Mouse (Mus musculus): ENCODE measurements around the gene Zfp827. TPM values are rescaled to one million over a fixed set of nuclear protein-coding genes. Genes with fewer than 3 reads are reported as not detected.
"Not testable (repeated sequence)": the region's sequence is repeated elsewhere in the genome, so short reads cannot be mapped to it uniquely, and the experiment has no call there.

Zfp827 gene
- polyA plus RNA-seq, 1 experiment from 2014 or later, result 5.2 TPM

DNA sequence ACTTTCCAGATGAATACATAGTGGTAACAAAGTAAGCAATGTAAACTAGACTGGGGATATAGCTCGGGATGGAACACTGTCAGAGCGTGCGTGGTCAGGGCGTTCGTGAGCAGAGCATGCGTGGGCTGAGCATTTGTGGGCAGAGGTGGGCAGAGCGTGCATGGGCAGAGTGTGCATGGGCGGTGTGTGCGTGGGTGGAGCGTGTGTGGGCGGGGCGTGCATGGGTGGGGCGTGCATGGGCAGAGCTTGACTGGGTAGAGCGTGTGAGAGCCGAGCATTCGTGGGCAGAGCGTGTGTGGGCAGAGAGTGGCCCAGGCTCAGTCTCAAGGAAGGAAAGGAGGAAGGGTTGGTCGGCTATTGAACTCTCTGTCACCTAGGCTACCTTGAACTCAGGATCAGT, 84.2 kb downstream of the Zfp827 start:
- ATAC-seq (replicated peaks; ENCODE audit: extremely low read depth, insufficient read depth, low FRiP score), result no peak
- Histone ChIP-seq H3K9me3 (replicated peaks; ENCODE audit: control insufficient read depth, low read length) (no peaks in the 10 kb centered on the region), H3K4me1 (ENCODE audit: control insufficient read depth, insufficient read depth, low read length) (peaks cover 2% of the 10 kb centered on the region), H3K36me3 (ENCODE audit: control insufficient read depth, insufficient read depth) (no peaks in the 10 kb centered on the region), H3K27me3 (ENCODE audit: control insufficient read depth, insufficient read depth, low read length) (no peaks in the 10 kb centered on the region), H3K4me3 (ENCODE audit: low read length) (no peak overlapping the region), H3K4me2 (ENCODE audit: low read depth, low read length) (no peak overlapping the region), H3K27ac (ENCODE audit: low read length) (no peak overlapping the region), H3K9ac (ENCODE audit: low read length) (no peak overlapping the region)
- 93% methylated on average over 18 of the region's 18 CpGs for WGBS

DNA sequence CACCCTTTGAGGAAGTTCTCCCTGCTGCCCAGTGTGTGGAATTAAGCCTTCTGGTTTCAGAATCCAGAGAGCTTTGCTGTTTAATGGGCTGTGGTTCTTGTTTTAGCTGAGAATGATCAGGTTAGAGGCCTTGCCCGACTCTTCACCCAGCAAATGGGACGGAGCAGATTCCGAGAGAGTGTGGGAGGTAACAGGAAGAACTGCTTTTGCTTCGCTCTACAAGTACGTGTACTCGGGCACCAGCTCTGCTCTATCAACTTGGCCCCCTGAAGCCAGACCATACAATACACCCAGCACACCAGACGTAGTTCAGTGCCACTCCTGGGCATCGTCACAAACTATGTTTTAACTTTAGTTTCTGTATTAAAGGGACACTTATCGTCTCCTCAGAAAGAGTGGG, 85.3 kb downstream of the Zfp827 start:
- Histone ChIP-seq H3K4me2 (ENCODE audit: low read depth, low read length) (no peak overlapping the region), H3K9ac (ENCODE audit: low read length) (no peak overlapping the region), H3K36me3 (ENCODE audit: control insufficient read depth, insufficient read depth) (peaks cover 5% of the 10 kb centered on the region), H3K9me3 (replicated peaks; ENCODE audit: control insufficient read depth, low read length) (no peaks in the 10 kb centered on the region), H3K4me1 (ENCODE audit: control insufficient read depth, insufficient read depth, low read length) (peaks cover 6% of the 10 kb centered on the region), H3K27ac (ENCODE audit: low read length) (no peak overlapping the region), H3K4me3 (ENCODE audit: low read length) (no peak overlapping the region), H3K27me3 (ENCODE audit: control insufficient read depth, insufficient read depth, low read length) (no peaks in the 10 kb centered on the region)
- WGBS, result 71% methylated on average over 9 of the region's 9 CpGs
- no peak for ATAC-seq (replicated peaks; ENCODE audit: extremely low read depth, insufficient read depth, low FRiP score)

DNA sequence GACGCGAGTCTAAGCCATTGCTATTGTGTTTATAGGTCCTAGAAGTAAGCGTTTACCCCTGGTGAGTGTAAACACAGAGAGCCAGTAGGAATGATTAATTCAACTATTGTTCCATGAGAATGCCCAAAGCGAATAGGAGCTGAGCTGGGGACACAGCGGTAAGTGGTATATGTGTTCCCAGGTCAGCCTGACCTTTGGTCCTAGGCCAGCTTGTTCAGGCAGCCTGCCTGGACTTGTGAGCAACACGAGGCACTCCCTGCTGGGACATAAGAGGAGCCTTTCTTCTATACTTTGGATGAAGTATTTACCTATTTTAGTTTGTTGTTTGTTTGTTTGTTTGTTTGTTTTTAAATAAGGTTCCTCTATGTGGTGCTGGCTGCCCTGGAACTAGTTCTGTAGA, 86.3 kb downstream of the Zfp827 start:
- Histone ChIP-seq H3K27ac (ENCODE audit: low read length) (no peak overlapping the region), H3K4me1 (ENCODE audit: control insufficient read depth, insufficient read depth, low read length) (peaks cover 6% of the 10 kb centered on the region), H3K27me3 (ENCODE audit: control insufficient read depth, insufficient read depth, low read length) (no peaks in the 10 kb centered on the region), H3K4me3 (ENCODE audit: low read length) (no peak overlapping the region), H3K4me2 (ENCODE audit: low read depth, low read length) (no peak overlapping the region), H3K9me3 (replicated peaks; ENCODE audit: control insufficient read depth, low read length) (no peaks in the 10 kb centered on the region), H3K9ac (ENCODE audit: low read length) (no peak overlapping the region), H3K36me3 (ENCODE audit: control insufficient read depth, insufficient read depth) (peaks cover 8% of the 10 kb centered on the region)
- no peak for ATAC-seq (replicated peaks; ENCODE audit: extremely low read depth, insufficient read depth, low FRiP score)
- WGBS, result 87% methylated on average over 6 of the region's 6 CpGs

DNA sequence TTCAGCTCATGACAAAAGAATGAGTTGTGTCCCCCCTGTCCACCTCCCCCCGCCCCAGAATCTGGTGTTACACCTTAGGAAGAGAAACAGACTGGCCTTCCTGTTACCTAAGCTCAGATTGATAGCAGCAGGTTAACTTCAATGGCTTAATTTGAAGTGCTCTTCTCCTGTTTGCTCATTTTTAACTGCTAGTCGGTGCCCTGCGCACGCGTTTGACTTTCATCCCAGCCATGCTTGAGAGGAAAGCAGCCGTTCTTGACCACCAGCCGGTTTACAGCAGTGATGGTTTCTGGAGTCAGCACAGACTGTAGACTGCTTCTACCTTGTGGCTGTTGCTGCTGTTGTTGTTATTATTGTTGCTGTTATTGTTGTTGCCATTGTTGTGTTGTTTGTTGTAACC, 88.2 kb downstream of the Zfp827 start:
- Histone ChIP-seq H3K4me3 (ENCODE audit: low read length) (no peak overlapping the region), H3K4me2 (ENCODE audit: low read depth, low read length) (no peak overlapping the region), H3K36me3 (ENCODE audit: control insufficient read depth, insufficient read depth) (peaks cover 11% of the 10 kb centered on the region), H3K9me3 (replicated peaks; ENCODE audit: control insufficient read depth, low read length) (no peaks in the 10 kb centered on the region), H3K9ac (ENCODE audit: low read length) (no peak overlapping the region), H3K27me3 (ENCODE audit: control insufficient read depth, insufficient read depth, low read length) (no peaks in the 10 kb centered on the region), H3K4me1 (ENCODE audit: control insufficient read depth, insufficient read depth, low read length) (peaks cover 6% of the 10 kb centered on the region), H3K27ac (ENCODE audit: low read length) (no peak overlapping the region)
- WGBS, result 78% methylated on average over 7 of the region's 7 CpGs
- ATAC-seq (replicated peaks; ENCODE audit: extremely low read depth, insufficient read depth, low FRiP score), result no peak

DNA sequence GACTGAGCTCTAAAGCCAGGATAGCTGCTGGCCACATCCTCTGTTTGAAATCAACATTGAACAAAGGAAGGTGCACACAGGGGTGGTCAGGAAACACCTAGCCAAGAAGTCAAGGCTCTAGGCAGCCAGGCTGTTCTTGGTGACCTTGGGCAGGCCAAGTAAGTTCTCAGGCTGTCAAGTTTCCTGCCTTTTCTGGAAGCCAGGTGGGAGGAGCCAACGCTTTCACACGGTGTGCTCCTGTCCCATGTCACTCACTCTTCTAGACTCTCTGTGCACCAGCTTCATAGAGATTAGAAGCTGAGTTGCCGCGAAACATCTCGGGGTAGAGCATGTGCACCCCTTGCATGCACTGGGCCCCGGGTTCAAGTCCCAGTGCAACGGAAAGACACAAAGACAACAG, 89.5 kb downstream of the Zfp827 start:
- no peak overlapping the region for H3K4me2 ChIP-seq (ENCODE audit: low read depth, low read length)

DNA sequence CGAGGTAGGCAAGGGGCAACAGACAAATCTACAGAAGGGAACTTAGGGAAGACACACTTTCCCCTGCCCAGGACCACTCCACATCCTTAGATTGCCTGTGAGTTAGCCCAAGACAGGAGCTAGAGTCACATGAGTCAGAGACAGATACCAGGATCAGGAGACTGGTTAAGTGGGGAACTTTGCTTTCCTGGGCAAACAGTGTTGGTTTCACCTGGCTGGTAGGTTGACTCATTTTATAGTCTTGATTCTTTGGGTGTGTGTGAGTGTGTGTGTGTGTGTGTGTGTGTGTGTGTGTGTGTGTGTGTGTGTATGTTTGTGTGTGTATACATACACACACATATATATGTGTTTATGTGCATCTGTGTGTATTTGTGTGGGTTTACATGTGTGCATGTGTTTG, 93.4 kb downstream of the Zfp827 start:
- no peaks in the 10 kb centered on the region for H3K9me3 ChIP-seq (replicated peaks; ENCODE audit: control insufficient read depth, low read length)
- no peak overlapping the region for H3K27ac ChIP-seq (ENCODE audit: low read length)
- H3K36me3 ChIP-seq (ENCODE audit: control insufficient read depth, insufficient read depth), result peaks cover 28% of the 10 kb centered on the region
- H3K27me3 ChIP-seq (ENCODE audit: control insufficient read depth, insufficient read depth, low read length), result no peaks in the 10 kb centered on the region
- no peak overlapping the region for H3K4me3 ChIP-seq (ENCODE audit: low read length)
- WGBS, result 91% methylated on average over 1 of the region's 1 CpGs
- ATAC-seq (replicated peaks; ENCODE audit: extremely low read depth, insufficient read depth, low FRiP score), result no peak
- peaks cover 10% of the 10 kb centered on the region for H3K4me1 ChIP-seq (ENCODE audit: control insufficient read depth, insufficient read depth, low read length)
- H3K9ac ChIP-seq (ENCODE audit: low read length), result no peak overlapping the region
- H3K4me2 ChIP-seq (ENCODE audit: low read depth, low read length), result no peak overlapping the region

More for the DNA sequence above, 89.5 kb downstream of the Zfp827 start:
- Histone ChIP-seq H3K9me3 (replicated peaks; ENCODE audit: control insufficient read depth, low read length) (no peaks in the 10 kb centered on the region), H3K36me3 (ENCODE audit: control insufficient read depth, insufficient read depth) (peaks cover 22% of the 10 kb centered on the region), H3K27ac (ENCODE audit: low read length) (no peak overlapping the region), H3K4me3 (ENCODE audit: low read length) (no peak overlapping the region), H3K27me3 (ENCODE audit: control insufficient read depth, insufficient read depth, low read length) (no peaks in the 10 kb centered on the region), H3K9ac (ENCODE audit: low read length) (no peak overlapping the region), H3K4me1 (ENCODE audit: control insufficient read depth, insufficient read depth, low read length) (peaks cover 6% of the 10 kb centered on the region)
- ATAC-seq (replicated peaks; ENCODE audit: extremely low read depth, insufficient read depth, low FRiP score), result 0 out of 2 replicates have a peak, but pooled peaks have one; percentile 23
- WGBS, result 59% methylated on average over 7 of the region's 7 CpGs

DNA sequence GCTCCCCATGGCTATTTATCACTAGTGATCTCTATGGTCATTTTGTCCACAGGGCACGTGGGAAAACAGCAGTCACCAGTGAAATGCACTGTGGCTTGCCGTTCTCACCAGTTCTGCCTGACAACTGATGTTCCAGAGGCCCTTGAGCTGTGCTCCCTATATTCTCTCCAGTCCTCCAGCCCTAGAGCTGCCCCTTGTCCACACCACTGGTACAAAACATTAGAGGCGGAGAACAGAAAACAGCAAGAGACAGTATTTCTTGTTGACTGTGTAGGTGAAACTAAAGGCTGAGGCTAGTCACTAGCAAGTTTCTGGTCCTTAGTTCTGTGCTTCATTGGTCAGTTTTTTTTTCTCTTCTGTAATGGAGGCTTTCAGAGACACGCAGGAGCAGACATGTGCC, 96.0 kb downstream of the Zfp827 start:
- Histone ChIP-seq H3K9ac (ENCODE audit: low read length) (no peak overlapping the region), H3K27ac (ENCODE audit: low read length) (no peak overlapping the region), H3K4me3 (ENCODE audit: low read length) (no peak overlapping the region), H3K27me3 (ENCODE audit: control insufficient read depth, insufficient read depth, low read length) (no peaks in the 10 kb centered on the region), H3K4me1 (ENCODE audit: control insufficient read depth, insufficient read depth, low read length) (peaks cover 4% of the 10 kb centered on the region; the same call in 1 of the 2 replicates), H3K9me3 (replicated peaks; ENCODE audit: control insufficient read depth, low read length) (no peaks in the 10 kb centered on the region), H3K4me2 (ENCODE audit: low read depth, low read length) (no peak overlapping the region), H3K36me3 (ENCODE audit: control insufficient read depth, insufficient read depth) (peaks cover 23% of the 10 kb centered on the region)
- no peak for ATAC-seq (replicated peaks; ENCODE audit: extremely low read depth, insufficient read depth, low FRiP score)
- WGBS, result 85% methylated on average over 4 of the region's 4 CpGs

DNA sequence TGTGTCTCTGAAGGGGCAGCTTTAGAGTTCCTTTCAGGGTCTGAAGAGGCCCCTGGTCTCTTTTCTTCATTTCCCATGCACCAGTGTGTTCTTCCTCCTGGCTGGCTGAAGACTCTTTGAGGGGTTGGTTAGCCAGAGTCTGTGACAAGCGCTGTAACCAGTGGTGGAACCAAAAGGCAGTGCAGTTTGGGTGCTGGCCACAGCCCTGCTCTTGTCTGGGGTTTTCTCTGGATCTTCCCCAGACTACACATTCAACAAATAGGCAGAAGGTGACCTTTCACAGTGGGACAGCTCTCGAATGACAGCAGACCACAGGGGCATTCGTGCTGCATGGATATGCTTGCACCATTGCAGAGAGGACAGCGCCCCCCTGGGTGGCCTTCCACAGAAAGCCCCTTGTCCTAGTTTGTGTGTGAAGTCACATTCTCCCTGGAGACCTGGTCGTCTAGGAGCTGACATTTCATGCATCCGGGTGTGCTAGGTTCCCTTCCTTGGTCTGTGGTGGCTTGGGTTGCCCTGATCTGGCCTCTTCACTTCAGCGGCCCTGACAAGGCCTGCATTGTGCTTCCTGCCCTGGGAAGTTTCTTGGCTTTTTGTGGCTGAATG, 99.1 kb downstream of the Zfp827 start:
- no peak for ATAC-seq (replicated peaks; ENCODE audit: extremely low read depth, insufficient read depth, low FRiP score)
- no peak overlapping the region for H3K4me3 ChIP-seq (ENCODE audit: low read length)
- no peak overlapping the region for H3K4me2 ChIP-seq (ENCODE audit: low read depth, low read length)
- H3K27ac ChIP-seq (ENCODE audit: low read length), result no peak overlapping the region
- peaks cover 4% of the 10 kb centered on the region; the same call in 1 of the 2 replicates for H3K4me1 ChIP-seq (ENCODE audit: control insufficient read depth, insufficient read depth, low read length)
- H3K27me3 ChIP-seq (ENCODE audit: control insufficient read depth, insufficient read depth, low read length), result no peaks in the 10 kb centered on the region
- peaks cover 24% of the 10 kb centered on the region; the same call in 1 of the 2 replicates for H3K36me3 ChIP-seq (ENCODE audit: control insufficient read depth, insufficient read depth)
- H3K9me3 ChIP-seq (replicated peaks; ENCODE audit: control insufficient read depth, low read length), result no peaks in the 10 kb centered on the region
- 71% methylated on average over 7 of the region's 7 CpGs for WGBS
- H3K9ac ChIP-seq (ENCODE audit: low read length), result no peak overlapping the region

DNA sequence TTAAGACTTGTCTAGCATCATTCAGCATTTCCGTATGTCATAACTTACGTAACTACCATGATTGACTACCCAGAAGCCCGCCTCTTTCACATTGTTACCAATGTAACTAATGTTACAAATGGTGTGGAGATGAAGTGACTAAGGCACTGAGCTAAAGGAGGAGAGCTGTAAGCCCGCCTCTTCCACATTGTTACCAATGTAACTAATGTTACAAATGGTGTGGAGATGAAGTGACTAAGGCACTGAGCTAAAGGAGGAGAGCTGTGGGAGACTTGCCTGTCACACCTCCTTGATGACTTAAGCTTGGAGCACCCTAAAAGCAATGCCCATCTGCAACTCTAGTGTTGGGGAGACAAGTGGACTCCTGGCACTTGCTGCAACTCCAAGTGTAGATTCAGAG, 100.3 kb downstream of the Zfp827 start:
- H3K4me1 ChIP-seq (ENCODE audit: control insufficient read depth, insufficient read depth, low read length); H3K4me3 ChIP-seq (ENCODE audit: low read length); H3K9me3 ChIP-seq (replicated peaks; ENCODE audit: control insufficient read depth, low read length); ATAC-seq (replicated peaks; ENCODE audit: extremely low read depth, insufficient read depth, low FRiP score); H3K9ac ChIP-seq (ENCODE audit: low read length); H3K27ac ChIP-seq (ENCODE audit: low read length); H3K27me3 ChIP-seq (ENCODE audit: control insufficient read depth, insufficient read depth, low read length); H3K4me2 ChIP-seq (ENCODE audit: low read depth, low read length): not testable (repeated sequence)
- 90% methylated on average over 4 of the region's 4 CpGs for WGBS
- peaks cover 24% of the 10 kb centered on the region for H3K36me3 ChIP-seq (ENCODE audit: control insufficient read depth, insufficient read depth)

All from heart, embryonic 16.5 days (tissue).